Mouse (Mus musculus) embryonic facial prominence, embryonic 12.5 days (tissue): ENCODE measurements around the gene Etfbkmt. TPM values are rescaled to one million over a fixed set of nuclear protein-coding genes. Genes with fewer than 3 reads are reported as not detected.
"Not testable (repeated sequence)": the region's sequence is repeated elsewhere in the genome, so short reads cannot be mapped to it uniquely, and the experiment has no call there.

Source experiments
- ATAC-seq: fragments of 200-750 bp; cut with Nextera tagmentation; 2 replicates; pipeline ENCODE4 v1.8.0; 2017; ENCODE audit not compliant: insufficient number of reproducible peaks, insufficient read depth, low FRiP score, low TSS enrichment
- H3K27ac ChIP-seq: fragments of 300-500 bp; sonication (generic); 2 replicates; pipeline ENCODE4 v1.5.1; 2016; ENCODE audit warnings: mild to moderate bottlenecking
- H3K27me3 ChIP-seq: fragments of 300-500 bp; sonication (generic); 2 replicates; pipeline ENCODE4 v1.6.1; 2016; ENCODE audit warnings: mild to moderate bottlenecking, moderate library complexity
- H3K36me3 ChIP-seq: fragments of 300-500 bp; sonication (generic); 2 replicates; pipeline ENCODE4 v1.6.1; 2016; ENCODE audit warnings: mild to moderate bottlenecking
- H3K4me1 ChIP-seq: fragments of 300-500 bp; sonication (generic); 2 replicates; pipeline ENCODE4 v1.6.1; 2016
- H3K4me2 ChIP-seq: fragments of 300-500 bp; sonication (generic); replicated peaks from 2 replicates; pipeline ENCODE4 v1.6.1; 2016; ENCODE audit warnings: mild to moderate bottlenecking, moderate library complexity
- H3K4me3 ChIP-seq: fragments of 300-500 bp; sonication (generic); 2 replicates; pipeline ENCODE4 v1.5.1; 2016; ENCODE audit warnings: mild to moderate bottlenecking
- H3K9ac ChIP-seq: fragments of 300-500 bp; sonication (generic); 2 replicates; pipeline ENCODE4 v1.6.1; 2016; ENCODE audit warnings: mild to moderate bottlenecking, moderate library complexity
- H3K9me3 ChIP-seq: fragments of 300-500 bp; sonication (generic); 2 replicates; pipeline ENCODE4 v1.6.1; 2016; ENCODE audit warnings: mild to moderate bottlenecking, moderate library complexity
- WGBS: fragments of 180-500 bp; shearing (Covaris S2); methylation state at CpG from one replicate; pipeline ENCODE4 v1.1.7; 2016; 5-methylcytosine and 5-hydroxymethylcytosine counted together
- polyA plus RNA-seq: library from polyadenylated mRNA; unstranded; fragments of >200 nt; fragmentation: Nextera tagmentation; extraction: Ambion mirVana; gene quantifications from 2 replicates; pipeline ENCODE4 v1.2.1, GENCODE M21; 2016

The Etfbkmt gene
- polyA plus RNA-seq, 1 experiment from 2014 or later, result 15.2 TPM

- Histone ChIP-seq H3K27me3 (no peaks in the 10 kb centered on the region), H3K9me3 (no peaks in the 10 kb centered on the region), H3K4me3 (no peak overlapping the region), H3K4me2 (no peak overlapping the region), H3K27ac (no peak overlapping the region), H3K4me1 (no peaks in the 10 kb centered on the region; the same call in 1 of the 2 replicates), H3K9ac (no peak overlapping the region), H3K36me3 (no peaks in the 10 kb centered on the region)
- 82% methylated on average over 1 of the region's 1 CpGs for WGBS
- no peak for ATAC-seq
Measured at GRCm38 (mm10) chr6:149103451-149103850, 36.2 kb upstream of the Etfbkmt start.

GRCm38 (mm10) chr6:149107615-149108014 is 32.0 kb upstream of the Etfbkmt start:
- Histone ChIP-seq H3K9ac (no peak overlapping the region), H3K27ac (no peak overlapping the region), H3K9me3 (no peaks in the 10 kb centered on the region), H3K4me3 (no peak overlapping the region), H3K4me1 (no peaks in the 10 kb centered on the region), H3K4me2 (no peak overlapping the region), H3K36me3 (no peaks in the 10 kb centered on the region), H3K27me3 (no peaks in the 10 kb centered on the region)
- 68% methylated on average over 3 of the region's 3 CpGs for WGBS
- ATAC-seq, result no peak

GRCm38 (mm10) chr6:149108909-149109308 is 30.7 kb upstream of the Etfbkmt start:
- WGBS, result 73% methylated on average over 2 of the region's 2 CpGs
- Histone ChIP-seq H3K36me3 (no peaks in the 10 kb centered on the region), H3K9ac (no peak overlapping the region), H3K27ac (no peak overlapping the region), H3K4me2 (no peak overlapping the region), H3K9me3 (no peaks in the 10 kb centered on the region), H3K4me1 (no peaks in the 10 kb centered on the region), H3K27me3 (no peaks in the 10 kb centered on the region), H3K4me3 (no peak overlapping the region)
- no peak for ATAC-seq

GRCm38 (mm10) chr6:149116992-149117391 is 22.7 kb upstream of the Etfbkmt start:
- Histone ChIP-seq H3K4me1 (no peaks in the 10 kb centered on the region), H3K4me3 (no peak overlapping the region), H3K36me3 (no peaks in the 10 kb centered on the region), H3K27me3 (no peaks in the 10 kb centered on the region), H3K9me3 (no peaks in the 10 kb centered on the region), H3K27ac (no peak overlapping the region), H3K4me2 (no peak overlapping the region), H3K9ac (no peak overlapping the region)
- no peak for ATAC-seq

GRCm38 (mm10) chr6:149118935-149119334 is 20.7 kb upstream of the Etfbkmt start:
- Histone ChIP-seq H3K27ac (no peak overlapping the region), H3K4me2 (no peak overlapping the region), H3K4me1 (no peaks in the 10 kb centered on the region), H3K4me3 (no peak overlapping the region), H3K27me3 (no peaks in the 10 kb centered on the region), H3K36me3 (no peaks in the 10 kb centered on the region), H3K9ac (no peak overlapping the region), H3K9me3 (no peaks in the 10 kb centered on the region)
- 56% methylated on average over 2 of the region's 2 CpGs for WGBS
- no peak for ATAC-seq

- H3K27ac ChIP-seq, result no peak overlapping the region
- H3K4me3 ChIP-seq, result no peak overlapping the region
- H3K9me3 ChIP-seq, result no peaks in the 10 kb centered on the region
- ATAC-seq, result no peak
- no peak overlapping the region for H3K9ac ChIP-seq
- 41% methylated on average over 2 of the region's 2 CpGs for WGBS
- H3K27me3 ChIP-seq, result no peaks in the 10 kb centered on the region
- H3K36me3 ChIP-seq, result no peaks in the 10 kb centered on the region
- H3K4me2 ChIP-seq, result no peak overlapping the region
- no peaks in the 10 kb centered on the region for H3K4me1 ChIP-seq
Measured at GRCm38 (mm10) chr6:149119853-149120252, 19.8 kb upstream of the Etfbkmt start.

GRCm38 (mm10) chr6:149123042-149123441 is 16.6 kb upstream of the Etfbkmt start:
- H3K4me2 ChIP-seq, result no peak overlapping the region
- H3K4me3 ChIP-seq, result no peak overlapping the region
- no peaks in the 10 kb centered on the region for H3K9me3 ChIP-seq
- H3K9ac ChIP-seq, result no peak overlapping the region
- H3K27ac ChIP-seq, result no peak overlapping the region
- ATAC-seq, result no peak
- 87% methylated on average over 3 of the region's 3 CpGs for WGBS
- H3K4me1 ChIP-seq, result no peaks in the 10 kb centered on the region
- no peaks in the 10 kb centered on the region for H3K27me3 ChIP-seq
- H3K36me3 ChIP-seq, result no peaks in the 10 kb centered on the region

GRCm38 (mm10) chr6:149126675-149127074 is 13.0 kb upstream of the Etfbkmt start:
- 69% methylated on average over 4 of the region's 4 CpGs for WGBS
- no peak overlapping the region for H3K4me2 ChIP-seq
- H3K27me3 ChIP-seq, result no peaks in the 10 kb centered on the region
- H3K36me3 ChIP-seq, result no peaks in the 10 kb centered on the region
- H3K9ac ChIP-seq, result no peak overlapping the region
- no peak for ATAC-seq
- no peaks in the 10 kb centered on the region for H3K4me1 ChIP-seq
- no peak overlapping the region for H3K27ac ChIP-seq
- H3K9me3 ChIP-seq, result no peaks in the 10 kb centered on the region
- no peak overlapping the region for H3K4me3 ChIP-seq

- not testable (repeated sequence) for H3K4me3 ChIP-seq, H3K27me3 ChIP-seq, H3K9me3 ChIP-seq, ATAC-seq, H3K4me1 ChIP-seq, H3K4me2 ChIP-seq, H3K9ac ChIP-seq, H3K27ac ChIP-seq, H3K36me3 ChIP-seq
- WGBS, result 78% methylated on average over 8 of the region's 8 CpGs
Measured at GRCm38 (mm10) chr6:149129870-149130269, 9.8 kb upstream of the Etfbkmt start, which contains the start of gene Gm10203. Gene Gm10203, plus strand, starts transcription at chr6:149130170.

GRCm38 (mm10) chr6:149131111-149131510 is 8.5 kb upstream of the Etfbkmt start:
- Histone ChIP-seq H3K27ac (no peak overlapping the region), H3K36me3 (no peaks in the 10 kb centered on the region), H3K4me3 (no peak overlapping the region), H3K4me2 (no peak overlapping the region), H3K27me3 (no peaks in the 10 kb centered on the region), H3K4me1 (0 out of 2 replicates have a peak, but pooled peaks cover 3% of the 10 kb centered on the region), H3K9me3 (no peaks in the 10 kb centered on the region), H3K9ac (no peak overlapping the region)
- no peak for ATAC-seq
- WGBS, result 17% methylated on average over 3 of the region's 3 CpGs

GRCm38 (mm10) chr6:149132311-149133077 is 7.2 kb upstream of the Etfbkmt start:
- Histone ChIP-seq H3K27me3 (no peaks in the 10 kb centered on the region), H3K9me3 (no peaks in the 10 kb centered on the region), H3K4me3 (no peak overlapping the region), H3K36me3 (no peaks in the 10 kb centered on the region), H3K27ac (no peak overlapping the region), H3K4me2 (no peak overlapping the region), H3K9ac (no peak overlapping the region), H3K4me1 (0 out of 2 replicates have a peak, but pooled peaks cover 3% of the 10 kb centered on the region)
- no peak for ATAC-seq
- WGBS, result 31% methylated on average over 5 of the region's 5 CpGs

GRCm38 (mm10) chr6:149134391-149135150 is 5.1 kb upstream of the Etfbkmt start:
- no peak overlapping the region for H3K4me3 ChIP-seq
- H3K4me2 ChIP-seq, result no peak overlapping the region
- no peak for ATAC-seq
- H3K27me3 ChIP-seq, result no peaks in the 10 kb centered on the region
- no peak overlapping the region for H3K27ac ChIP-seq
- H3K4me1 ChIP-seq, result 0 out of 2 replicates have a peak, but pooled peaks cover 3% of the 10 kb centered on the region
- H3K36me3 ChIP-seq, result no peaks in the 10 kb centered on the region
- 14% methylated on average over 5 of the region's 5 CpGs for WGBS
- no peaks in the 10 kb centered on the region for H3K9me3 ChIP-seq
- H3K9ac ChIP-seq, result no peak overlapping the region
